Mouse (Mus musculus): Measurements from ENCODE around the gene Acat3.

DNA sequence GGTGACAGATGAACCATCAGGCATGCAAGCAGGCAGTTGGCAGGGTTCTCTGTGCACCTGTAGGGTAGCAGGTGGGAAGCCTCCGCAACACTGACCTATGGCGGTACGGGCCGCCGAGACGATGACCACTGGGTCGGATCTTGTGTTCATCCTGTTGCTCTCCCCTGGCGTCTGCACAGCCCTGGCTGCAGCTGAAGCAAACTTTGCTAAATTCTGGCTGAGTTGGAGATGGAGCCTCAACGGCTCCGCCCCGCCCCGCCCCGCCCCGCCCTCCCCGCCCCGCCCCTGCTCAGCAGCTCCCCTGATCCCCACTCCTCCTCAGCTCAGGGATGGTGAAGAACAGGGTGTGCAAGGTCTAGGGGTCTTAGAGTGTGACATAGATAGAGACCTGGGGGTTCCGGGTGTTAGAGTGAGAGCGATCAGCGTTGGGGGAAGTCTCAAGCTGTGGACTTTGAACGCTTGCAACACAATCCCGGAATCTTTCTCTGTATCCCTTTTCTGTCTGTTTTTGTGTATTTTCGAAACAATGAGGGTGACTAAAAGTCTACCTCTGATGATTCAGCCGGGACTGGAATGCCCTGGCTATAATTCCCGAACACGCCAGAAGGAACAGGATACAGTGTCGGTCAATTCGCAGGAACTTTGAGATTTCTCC is at the start of gene Acat3:
- TF ChIP-seq CTCF (IDR thresholded peaks at IDR 0.05; ENCODE audit: insufficient read depth, low read depth, low read length), result no peak
- TF ChIP-seq POLR2A (IDR thresholded peaks at IDR 0.05; ENCODE audit: insufficient read depth, low read depth, low read length), result no peak
